Mouse (Mus musculus) liver, embryonic 16.5 days (tissue): ENCODE data around the gene Smim8. TPM values are rescaled to one million over a fixed set of nuclear protein-coding genes. Genes with fewer than 3 reads are reported as not detected.
"Not testable (repeated sequence)": the region's sequence is repeated elsewhere in the genome, so short reads cannot be mapped to it uniquely, and the experiment has no call there.

Experiments
- ATAC-seq: fragments of 200-750 bp; cut with Nextera tagmentation; 2 replicates; pipeline ENCODE4 v1.8.0; 2017; ENCODE audit warnings: low read depth, mild to moderate bottlenecking, moderate number of reproducible peaks, moderate library complexity
- H3K27ac ChIP-seq: fragments of 300-500 bp; sonication (generic); 2 replicates; pipeline ENCODE4 v1.5.1; 2014; ENCODE audit warnings: mild to moderate bottlenecking, low read length
- H3K27me3 ChIP-seq: fragments of 300-500 bp; sonication (generic); 2 replicates; pipeline ENCODE4 v1.6.1; 2014; ENCODE audit warnings: low read depth, low read length, mixed read lengths; ENCODE audit not compliant: control insufficient read depth, insufficient read depth
- H3K36me3 ChIP-seq: fragments of 300-500 bp; sonication (generic); 2 replicates; pipeline ENCODE4 v1.6.1; 2014; ENCODE audit warnings: mild to moderate bottlenecking; ENCODE audit not compliant: control insufficient read depth, insufficient read depth
- H3K4me1 ChIP-seq: fragments of 300-500 bp; sonication (generic); 2 replicates; pipeline ENCODE4 v1.6.1; 2014; ENCODE audit warnings: low read depth, low read length, mixed read lengths; ENCODE audit not compliant: control insufficient read depth
- H3K4me2 ChIP-seq: fragments of 300-500 bp; sonication (generic); 2 replicates; pipeline ENCODE4 v1.6.1; 2014; ENCODE audit warnings: low read depth, low read length, mixed read lengths
- H3K4me3 ChIP-seq: fragments of 300-500 bp; sonication (generic); 2 replicates; pipeline ENCODE4 v1.5.1; 2014; ENCODE audit warnings: low read depth, mild to moderate bottlenecking, low read length
- H3K9ac ChIP-seq: fragments of 300-500 bp; sonication (generic); 2 replicates; pipeline ENCODE4 v1.6.1; 2014; ENCODE audit warnings: low read depth, low read length
- H3K9me3 ChIP-seq: fragments of 300-500 bp; sonication (generic); replicated peaks from 2 replicates; pipeline ENCODE4 v1.6.1; 2016; ENCODE audit warnings: low read length; ENCODE audit not compliant: control insufficient read depth
- WGBS: fragments of 180-500 bp; shearing (Covaris S2); extraction: QIAGEN DNeasy Blood & Tissue Kit; methylation state at CpG from one replicate; pipeline ENCODE4 v1.1.7; 2014; ENCODE audit not compliant: insufficient replicate concordance; 5-methylcytosine and 5-hydroxymethylcytosine counted together
- polyA plus RNA-seq: library from polyadenylated mRNA; unstranded; fragments of >200 nt; fragmentation: Nextera tagmentation; extraction: Ambion mirVana; gene quantifications from 2 replicates; pipeline ENCODE4 v1.2.1, GENCODE M21; 2015

Smim8 gene
- polyA plus RNA-seq, 1 experiment from 2014 or later, result 22.5 TPM

DNA sequence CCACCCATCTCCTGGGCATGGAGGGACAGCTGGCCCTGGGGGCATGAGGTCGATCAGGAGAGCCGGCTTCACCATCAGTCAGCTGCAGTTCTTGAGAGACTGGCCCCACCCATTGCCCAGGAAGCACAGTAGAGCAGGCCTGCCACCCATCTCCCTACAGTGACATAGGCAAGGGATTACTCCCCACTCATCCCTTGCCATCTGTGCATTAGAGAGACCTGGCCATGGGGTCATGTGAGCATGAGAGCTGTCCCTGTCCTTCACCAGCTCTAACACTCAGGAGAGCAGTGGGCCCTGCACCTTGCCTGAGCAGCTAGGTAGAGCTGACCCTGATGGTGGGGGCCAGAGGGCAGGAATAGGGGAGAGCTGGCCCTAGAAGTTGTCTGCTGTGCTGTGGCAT, 7.4 kb upstream of the Smim8 start:
- Histone ChIP-seq H3K9ac (no peak overlapping the region), H3K27ac (no peak overlapping the region), H3K36me3 (no peaks in the 10 kb centered on the region), H3K27me3 (no peaks in the 10 kb centered on the region), H3K4me2 (no peak overlapping the region), H3K4me3 (no peak overlapping the region), H3K9me3 (no peaks in the 10 kb centered on the region), H3K4me1 (no peaks in the 10 kb centered on the region)
- ATAC-seq, result no peak
- WGBS, result 63% methylated on average over 2 of the region's 2 CpGs

DNA sequence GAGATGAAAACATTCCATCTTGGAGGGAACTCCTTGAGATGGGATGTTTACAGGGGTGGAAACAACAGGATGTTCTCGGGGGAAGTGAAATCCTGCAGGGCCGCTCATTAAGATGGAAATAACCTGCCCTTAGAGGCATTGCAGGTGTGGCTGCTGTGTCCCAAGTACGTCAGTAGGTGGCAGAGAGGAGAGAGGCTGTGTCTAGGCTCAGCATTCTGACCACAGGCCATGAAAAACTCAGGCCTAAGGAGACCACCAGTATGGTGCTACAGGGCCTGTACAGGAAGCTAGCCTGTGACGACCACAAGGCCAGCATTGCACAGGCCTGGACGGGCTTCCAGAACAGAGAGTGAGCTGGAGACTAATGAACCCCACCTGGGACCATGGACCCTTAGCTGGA, 6.6 kb upstream of the Smim8 start:
- Histone ChIP-seq H3K4me2 (no peak overlapping the region), H3K36me3 (no peaks in the 10 kb centered on the region), H3K9me3 (no peaks in the 10 kb centered on the region), H3K4me3 (no peak overlapping the region), H3K4me1 (no peaks in the 10 kb centered on the region), H3K27ac (no peak overlapping the region), H3K9ac (no peak overlapping the region), H3K27me3 (no peaks in the 10 kb centered on the region)
- ATAC-seq, result no peak
- WGBS, result 50% methylated on average over 5 of the region's 5 CpGs

DNA sequence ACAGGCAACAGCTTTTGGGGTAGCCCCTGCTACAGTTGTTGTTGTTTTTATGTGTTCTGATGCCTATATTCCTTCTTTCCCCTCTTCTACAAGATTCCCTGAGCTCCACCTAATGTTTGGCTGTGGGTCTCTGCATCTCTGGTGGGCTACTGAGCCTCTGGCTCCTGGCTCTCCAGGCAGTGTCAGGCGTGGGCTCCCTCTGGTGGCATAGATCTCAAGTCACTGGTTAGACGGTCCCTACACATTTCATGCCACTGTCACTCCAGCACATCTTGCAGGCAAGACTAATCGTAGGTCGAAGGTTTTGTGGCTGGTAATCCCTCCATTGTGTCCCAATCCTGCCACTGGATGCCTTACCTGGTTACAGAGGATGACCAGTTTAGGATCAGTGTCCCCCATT, 4.5 kb upstream of the Smim8 start:
- no peak for ATAC-seq
- Histone ChIP-seq H3K4me1 (no peaks in the 10 kb centered on the region; the same call in 1 of the 2 replicates), H3K36me3 (no peaks in the 10 kb centered on the region), H3K4me3 (no peak overlapping the region), H3K27me3 (no peaks in the 10 kb centered on the region), H3K4me2 (no peak overlapping the region), H3K27ac (no peak overlapping the region), H3K9ac (no peak overlapping the region), H3K9me3 (no peaks in the 10 kb centered on the region)
- 28% methylated on average over 4 of the region's 4 CpGs for whole genome bisulfite sequencing

DNA sequence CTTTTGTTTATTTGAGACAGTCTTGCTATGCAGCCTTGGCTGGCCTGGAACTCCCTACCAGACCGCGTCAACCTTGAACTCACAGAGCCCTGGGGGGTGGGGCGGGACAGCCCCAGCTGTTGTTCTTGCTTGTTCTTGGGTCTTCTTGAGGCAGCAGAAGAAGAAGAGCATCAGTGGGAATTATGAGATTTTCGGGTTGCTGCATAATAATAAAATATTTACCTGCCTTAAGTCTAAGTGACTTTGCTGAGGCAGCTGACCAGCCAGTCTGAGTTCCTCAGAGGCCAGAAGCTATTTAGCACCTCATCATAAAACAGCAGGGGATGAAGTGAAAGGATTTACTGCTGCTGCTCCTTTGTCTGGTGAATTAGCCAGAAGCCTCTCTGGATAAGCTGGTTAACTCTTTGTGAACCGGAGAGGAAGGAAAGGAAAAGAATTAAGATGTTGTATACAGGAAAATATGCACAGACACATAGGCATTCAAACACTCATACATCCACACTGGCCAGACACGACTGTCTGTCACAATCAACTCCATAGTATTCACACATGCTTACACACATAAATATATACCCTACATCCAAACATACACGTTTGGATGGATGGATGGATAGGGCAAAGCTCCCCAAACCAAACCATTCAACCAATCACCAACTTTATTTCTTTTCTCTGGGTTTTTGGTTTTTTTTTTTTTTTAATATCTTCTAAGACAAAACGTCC, 6.4 kb downstream of the Smim8 start:
- Histone ChIP-seq H3K4me2 (no peak overlapping the region), H3K27ac (no peak overlapping the region), H3K9ac (no peak overlapping the region), H3K4me3 (no peak overlapping the region), H3K9me3 (no peaks in the 10 kb centered on the region), H3K36me3 (no peaks in the 10 kb centered on the region), H3K27me3 (no peaks in the 10 kb centered on the region), H3K4me1 (peaks cover 6% of the 10 kb centered on the region; the same call in 1 of the 2 replicates)
- ATAC-seq, result no peak
- 40% methylated on average over 8 of the region's 8 CpGs for WGBS

DNA sequence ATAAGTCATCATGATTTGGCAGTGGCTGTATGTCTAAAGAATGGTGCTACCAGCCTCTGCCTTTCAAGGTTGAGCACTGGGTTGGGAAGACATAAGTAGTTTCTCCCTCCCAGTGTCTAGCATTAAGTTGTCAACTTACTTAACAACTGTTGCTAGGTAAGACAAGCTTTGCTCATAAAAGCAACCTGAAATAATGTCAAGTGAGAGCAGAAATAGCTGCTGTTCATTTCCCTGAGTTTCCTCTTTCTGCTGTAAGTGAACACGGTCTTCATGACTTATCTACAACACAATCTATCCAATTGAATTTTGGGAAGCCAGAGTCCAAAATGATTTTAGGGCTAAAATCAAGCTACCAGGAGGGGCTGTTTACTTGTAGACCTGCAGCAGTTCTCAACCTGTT, 22.1 kb downstream of the Smim8 start, which contains the start of gene Gm136:
Gene Gm136, minus strand, starts transcription at position 101 of the 400 bp plus-strand sequence.
- H3K27ac ChIP-seq, result no peak within 1 kb of the TSS
- H3K4me3 ChIP-seq, result no peak within 1 kb of the TSS
- H3K9ac ChIP-seq, result no peak within 1 kb of the TSS
- no peaks in the 10 kb centered on the region for H3K27me3 ChIP-seq
- no peak within 1 kb of the TSS for H3K4me2 ChIP-seq
- no peaks in the 10 kb centered on the region for H3K36me3 ChIP-seq
- ATAC-seq, result no peak
- WGBS, result 31% methylated on average over 1 of the region's 1 CpGs
- no peaks in the 10 kb centered on the region for H3K4me1 ChIP-seq
- H3K9me3 ChIP-seq, result no peaks in the 10 kb centered on the region

DNA sequence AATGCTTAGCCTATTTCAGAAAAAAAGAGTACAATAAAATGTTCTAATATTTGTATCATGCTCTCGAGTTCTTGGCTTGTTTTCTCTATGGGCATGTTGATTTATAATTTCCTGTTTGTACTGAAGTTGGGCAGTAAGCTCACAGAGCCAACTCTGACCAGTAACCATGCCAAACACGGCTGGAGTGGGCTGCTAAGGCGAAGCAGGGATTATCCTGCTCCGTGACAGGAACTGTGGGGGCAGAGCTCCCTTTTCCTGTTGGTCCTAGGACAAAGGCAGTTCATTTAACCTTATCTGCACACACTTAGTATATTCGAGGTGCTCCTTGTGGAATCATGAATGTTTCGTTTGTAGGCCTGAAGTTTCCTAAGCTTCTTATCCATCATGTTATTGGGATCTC, 29.0 kb downstream of the Smim8 start:
- no peak for ATAC-seq
- no peaks in the 10 kb centered on the region for H3K27me3 ChIP-seq
- H3K9ac ChIP-seq, result no peak overlapping the region
- no peaks in the 10 kb centered on the region for H3K9me3 ChIP-seq
- 41% methylated on average over 6 of the region's 6 CpGs for WGBS
- H3K27ac ChIP-seq, result no peak overlapping the region
- no peaks in the 10 kb centered on the region for H3K36me3 ChIP-seq
- no peaks in the 10 kb centered on the region for H3K4me1 ChIP-seq
- no peak overlapping the region for H3K4me3 ChIP-seq
- H3K4me2 ChIP-seq, result no peak overlapping the region

DNA sequence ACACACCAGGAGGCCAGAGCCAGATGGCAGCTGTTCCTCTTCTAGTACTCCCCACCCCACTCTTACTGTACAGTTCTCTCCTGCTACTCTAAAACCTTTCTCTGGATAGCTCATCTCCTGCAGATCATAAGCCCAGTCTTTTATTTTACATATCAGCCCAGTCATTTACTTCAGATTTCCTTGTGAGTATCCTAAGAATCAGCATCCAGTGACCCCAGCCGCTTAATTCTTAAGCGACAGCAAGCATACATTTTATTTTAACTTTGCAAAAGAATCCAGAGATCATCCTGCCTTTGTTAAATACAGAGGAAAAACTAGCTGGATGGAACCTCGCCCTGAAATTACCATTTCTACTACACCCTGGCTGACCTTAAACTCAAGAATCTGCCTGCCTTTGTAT, 43.8 kb downstream of the Smim8 start:
- peaks cover 7% of the 10 kb centered on the region for H3K4me1 ChIP-seq
- no peak overlapping the region for H3K9ac ChIP-seq
- H3K27ac ChIP-seq, result no peak overlapping the region
- H3K36me3 ChIP-seq, result no peaks in the 10 kb centered on the region
- no peaks in the 10 kb centered on the region for H3K9me3 ChIP-seq
- 59% methylated on average over 3 of the region's 3 CpGs for WGBS
- no peak for ATAC-seq
- H3K4me3 ChIP-seq, result no peak overlapping the region
- H3K27me3 ChIP-seq, result peaks cover 8% of the 10 kb centered on the region
- no peak overlapping the region for H3K4me2 ChIP-seq

DNA sequence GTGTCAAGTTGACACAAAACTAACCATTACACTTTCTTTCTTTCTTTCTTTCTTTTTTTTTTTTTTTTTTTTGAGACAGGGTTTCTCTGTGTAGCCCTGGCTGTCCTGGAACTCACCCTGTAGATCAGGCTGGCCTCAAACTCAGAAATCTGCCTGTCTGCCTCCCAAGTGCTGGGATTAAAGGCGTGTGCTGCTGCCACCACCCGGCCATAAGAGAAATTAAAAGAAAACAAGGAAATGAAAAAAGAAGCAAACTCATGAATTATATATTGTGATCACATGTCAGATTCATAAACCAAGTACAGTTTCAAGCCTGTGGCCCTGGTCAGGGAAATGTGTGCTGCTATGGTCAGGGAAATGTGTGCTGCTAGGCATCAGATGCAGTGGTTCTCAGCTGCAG, 44.8 kb downstream of the Smim8 start:
- ATAC-seq, H3K9ac ChIP-seq, H3K4me2 ChIP-seq, H3K27ac ChIP-seq, H3K4me1 ChIP-seq, H3K4me3 ChIP-seq, H3K9me3 ChIP-seq, H3K36me3 ChIP-seq, H3K27me3 ChIP-seq: not testable (repeated sequence)
- 18% methylated on average over 2 of the region's 2 CpGs for WGBS

DNA sequence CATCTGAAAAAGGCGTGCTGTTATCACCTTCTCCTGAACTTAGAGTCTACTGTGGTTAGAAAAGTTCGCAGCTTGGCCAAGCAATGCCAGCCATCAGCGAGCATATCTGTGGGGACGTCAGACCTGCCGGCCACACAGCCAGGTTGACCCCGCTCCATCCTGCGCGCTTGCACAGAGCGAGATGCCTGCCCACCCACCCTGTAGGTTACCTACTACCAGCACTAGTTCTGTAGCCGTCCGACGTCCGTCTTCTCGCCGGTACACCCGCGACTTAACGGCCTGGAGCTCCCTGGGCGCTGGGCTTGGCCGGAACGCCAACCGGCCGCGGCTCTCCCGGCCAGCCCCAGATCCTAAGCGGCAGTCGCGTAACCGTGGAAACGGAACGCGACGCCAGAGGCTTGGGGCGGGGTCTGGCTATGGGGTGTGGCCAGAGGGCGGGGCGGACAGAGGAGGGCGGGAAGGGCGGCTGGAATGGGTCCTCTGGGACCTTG, 48.3 kb downstream of the Smim8 start, which contains the start of gene Cfap206:
Gene Cfap206, minus strand, starts transcription at position 356 of the 491 bp plus-strand sequence.
- peak; percentile 86 for ATAC-seq
- Histone ChIP-seq H3K4me3 (peak within 1 kb of the TSS; percentile 59), H3K36me3 (no peaks in the 10 kb centered on the region), H3K9me3 (no peaks in the 10 kb centered on the region), H3K4me2 (peak within 1 kb of the TSS; percentile 82), H3K4me1 (peaks cover 8% of the 10 kb centered on the region), H3K9ac (no peak within 1 kb of the TSS), H3K27me3 (peaks cover 11% of the 10 kb centered on the region), H3K27ac (no peak within 1 kb of the TSS)
- 1% methylated on average over 38 of the region's 38 CpGs for WGBS
